Mouse (Mus musculus): Measurements from ENCODE around the gene Bcl2a1d.

- TF ChIP-seq CTCF (IDR thresholded peaks at IDR 0.05) = no peak
- TF ChIP-seq EP300 (IDR thresholded peaks at IDR 0.05) = no peak
Measured at GRCm38 (mm10) chr9:88709304-88709703, 22.4 kb downstream of the Bcl2a1d start.
